Mouse (Mus musculus) urinary bladder, postnatal 4 days (tissue): ENCODE results near the gene Rtkn2.

Experiments
- DNase-seq, 2 experiments: peaks; one replicate each; pipeline ENCODE4 v3.0.0; 2021 to 2022; ENCODE audit warnings: low spot score in 2 of 2

Gene Rtkn2

GRCm38 (mm10) chr10:67979401-67980157 is at the start of gene Rtkn2:
Gene Rtkn2, plus strand, starts transcription at chr10:67979570.
- DNase-seq, result peak; percentile 82 to 92

- no peak for DNase-seq
These were observed 48.0 kb upstream of the Rtkn2 start for GRCm38 (mm10) chr10:67931328-67931727.

GRCm38 (mm10) chr10:67932780-67933179 is 46.6 kb upstream of the Rtkn2 start:
- no peak for DNase-seq

GRCm38 (mm10) chr10:67936944-67937343 is 42.4 kb upstream of the Rtkn2 start:
- DNase-seq, result no peak

GRCm38 (mm10) chr10:67937775-67938174 is 41.6 kb upstream of the Rtkn2 start:
- DNase-seq, result no peak

- no peak for DNase-seq
These were observed 39.8 kb upstream of the Rtkn2 start for GRCm38 (mm10) chr10:67939546-67939945.

GRCm38 (mm10) chr10:67943513-67943912 is 35.9 kb upstream of the Rtkn2 start:
- DNase-seq, result no peak

GRCm38 (mm10) chr10:67950059-67950748 is 29.2 kb upstream of the Rtkn2 start:
- no peak for DNase-seq

GRCm38 (mm10) chr10:67951690-67952089 is 27.7 kb upstream of the Rtkn2 start:
- DNase-seq, result no peak

GRCm38 (mm10) chr10:67955982-67956381 is 23.4 kb upstream of the Rtkn2 start:
- no peak for DNase-seq

- no peak for DNase-seq
These were observed 19.4 kb upstream of the Rtkn2 start for GRCm38 (mm10) chr10:67959982-67960381.

- no peak for DNase-seq
These were observed 16.9 kb upstream of the Rtkn2 start for GRCm38 (mm10) chr10:67962496-67962895.

- no peak for DNase-seq
These were observed 15.3 kb upstream of the Rtkn2 start for GRCm38 (mm10) chr10:67964060-67964459.

GRCm38 (mm10) chr10:67965251-67965986 is 14.0 kb upstream of the Rtkn2 start:
- no peak for DNase-seq

- DNase-seq, result no peak
These were observed 13.3 kb upstream of the Rtkn2 start for GRCm38 (mm10) chr10:67966102-67966501.

- no peak for DNase-seq
These were observed 12.4 kb upstream of the Rtkn2 start for GRCm38 (mm10) chr10:67966983-67967382.

- DNase-seq, result no peak
These were observed 8.1 kb upstream of the Rtkn2 start for GRCm38 (mm10) chr10:67971166-67971796.

GRCm38 (mm10) chr10:67977271-67977670 is 2.1 kb upstream of the Rtkn2 start:
- DNase-seq, result no peak

- no peak for DNase-seq
These were observed 4.4 kb downstream of the Rtkn2 start for GRCm38 (mm10) chr10:67983776-67984175.

GRCm38 (mm10) chr10:67984271-67984943 is 5.0 kb downstream of the Rtkn2 start:
- DNase-seq, result no peak

- no peak for DNase-seq
These were observed 5.7 kb downstream of the Rtkn2 start for GRCm38 (mm10) chr10:67985100-67985499.
